Mouse (Mus musculus) forebrain, embryonic 11.5 days (tissue): ENCODE results near the gene Kras. TPM values are rescaled to one million over a fixed set of nuclear protein-coding genes. Genes with fewer than 3 reads are reported as not detected.
A peak's percentile ranks its signal among the peaks of the same experiment; 100 is the strongest.

Experiments
- ATAC-seq: fragments of 200-750 bp; cut with Nextera tagmentation; replicated peaks from 2 replicates; pipeline ENCODE4 v1.8.0; 2017; ENCODE audit warnings: moderate TSS enrichment; ENCODE audit not compliant: low FRiP score
- DNase-seq: peaks from one replicate; pipeline ENCODE4 v3.0.0-alpha.2; 2017; ENCODE audit warnings: low spot score
- H3K27ac ChIP-seq: fragments of 300-500 bp; sonication (generic); 2 replicates; pipeline ENCODE4 v1.5.1; 2014; ENCODE audit warnings: low read depth, low read length
- H3K27me3 ChIP-seq: fragments of 300-500 bp; sonication (generic); 2 replicates; pipeline ENCODE4 v1.6.1; 2014; ENCODE audit warnings: mild to moderate bottlenecking, low read length, mixed read lengths; ENCODE audit not compliant: control insufficient read depth, insufficient read depth
- H3K36me3 ChIP-seq: fragments of 300-500 bp; sonication (generic); 2 replicates; pipeline ENCODE4 v1.6.1; 2014; ENCODE audit warnings: mild to moderate bottlenecking, low read length, moderate library complexity, mixed read lengths; ENCODE audit not compliant: control insufficient read depth, insufficient read depth
- H3K4me1 ChIP-seq: fragments of 300-500 bp; sonication (generic); replicated peaks from 2 replicates; pipeline ENCODE4 v1.6.1; 2014; ENCODE audit warnings: low read length, mixed read lengths; ENCODE audit not compliant: control insufficient read depth, insufficient read depth
- H3K4me2 ChIP-seq: fragments of 300-500 bp; sonication (generic); 2 replicates; pipeline ENCODE4 v1.6.1; 2014; ENCODE audit warnings: low read depth, mild to moderate bottlenecking, low read length, moderate library complexity, mixed read lengths; ENCODE audit not compliant: severe bottlenecking
- H3K4me3 ChIP-seq: fragments of 300-500 bp; sonication (generic); 2 replicates; pipeline ENCODE4 v1.5.1; 2014; ENCODE audit warnings: low read depth, low read length
- H3K9ac ChIP-seq: fragments of 300-500 bp; sonication (generic); 2 replicates; pipeline ENCODE4 v1.6.1; 2014; ENCODE audit warnings: low read length
- H3K9me3 ChIP-seq: fragments of 300-500 bp; sonication (generic); 2 replicates; pipeline ENCODE4 v1.6.1; 2016; ENCODE audit warnings: low read length, mixed read lengths; ENCODE audit not compliant: control insufficient read depth
- WGBS: fragments of 180-500 bp; shearing (Covaris S2); extraction: QIAGEN DNeasy Blood & Tissue Kit; methylation state at CpG from one replicate; pipeline ENCODE4 v1.1.7; 2014; 5-methylcytosine and 5-hydroxymethylcytosine counted together
- polyA plus RNA-seq: library from polyadenylated mRNA; unstranded; fragments of >200 nt; fragmentation: Nextera tagmentation; extraction: Ambion mirVana; gene quantifications from 2 replicates; pipeline ENCODE4 v1.2.1, GENCODE M21; 2014

Gene Kras
- polyA plus RNA-seq, 1 experiment from 2014 or later, result 144 TPM

DNA sequence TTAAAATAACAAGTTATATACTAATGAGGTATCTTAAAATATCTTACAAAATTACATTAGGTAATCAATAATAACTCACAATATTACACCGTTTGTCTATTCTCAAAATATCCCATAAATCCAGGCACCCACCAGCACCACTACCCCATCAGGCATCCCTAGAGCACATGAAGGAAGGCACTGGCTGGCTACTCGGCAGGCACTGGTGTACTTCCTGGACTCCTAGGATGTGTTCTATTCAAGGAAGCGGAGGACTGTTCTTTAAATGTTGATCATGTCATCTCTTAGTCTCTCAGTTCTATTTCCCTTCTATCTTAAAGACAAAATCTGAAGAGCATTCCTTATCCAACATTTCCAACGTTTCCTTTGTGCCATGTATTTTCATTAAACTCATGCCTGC is 12.9 kb downstream of the Kras start:
- Histone ChIP-seq H3K4me3 (no peak overlapping the region), H3K4me1 (no peaks in the 10 kb centered on the region), H3K36me3 (no peaks in the 10 kb centered on the region; the same call in 1 of the 2 replicates), H3K27me3 (no peaks in the 10 kb centered on the region), H3K9ac (no peak overlapping the region), H3K4me2 (no peak overlapping the region), H3K27ac (no peak overlapping the region), H3K9me3 (no peaks in the 10 kb centered on the region)
- WGBS, result 86% methylated on average over 4 of the region's 4 CpGs
- ATAC-seq (no peak), DNase-seq (no peak)

- Histone ChIP-seq H3K4me1 (no peaks in the 10 kb centered on the region), H3K27ac (no peak overlapping the region), H3K9ac (no peak overlapping the region), H3K36me3 (no peaks in the 10 kb centered on the region; the same call in 1 of the 2 replicates), H3K9me3 (no peaks in the 10 kb centered on the region), H3K4me3 (no peak overlapping the region), H3K4me2 (no peak overlapping the region), H3K27me3 (no peaks in the 10 kb centered on the region)
- whole genome bisulfite sequencing, result 91% methylated on average over 6 of the region's 6 CpGs
- DNase-seq, result no peak
- ATAC-seq, result no peak
Measured at GRCm38 (mm10) chr6:145235367-145235766, 14.7 kb downstream of the Kras start.

- ATAC-seq, result no peak
- H3K36me3 ChIP-seq, result no peaks in the 10 kb centered on the region; the same call in 1 of the 2 replicates
- H3K4me2 ChIP-seq, result no peak overlapping the region
Measured at GRCm38 (mm10) chr6:145234391-145234790, 15.6 kb downstream of the Kras start.

GRCm38 (mm10) chr6:145226296-145226695 is 23.7 kb downstream of the Kras start:
- no peak overlapping the region for H3K4me2 ChIP-seq
- no peaks in the 10 kb centered on the region for H3K9me3 ChIP-seq
- no peak overlapping the region for H3K9ac ChIP-seq
- no peaks in the 10 kb centered on the region for H3K4me1 ChIP-seq
- H3K36me3 ChIP-seq, result no peaks in the 10 kb centered on the region; the same call in 1 of the 2 replicates
- no peak for ATAC-seq
- no peaks in the 10 kb centered on the region for H3K27me3 ChIP-seq
- DNase-seq, result no peak
- 92% methylated on average over 3 of the region's 3 CpGs for WGBS
- no peak overlapping the region for H3K4me3 ChIP-seq
- no peak overlapping the region for H3K27ac ChIP-seq

More at GRCm38 (mm10) chr6:145234391-145234790, 15.6 kb downstream of the Kras start:
- Histone ChIP-seq H3K9me3 (no peaks in the 10 kb centered on the region), H3K9ac (no peak overlapping the region), H3K27ac (no peak overlapping the region), H3K27me3 (no peaks in the 10 kb centered on the region), H3K4me1 (no peaks in the 10 kb centered on the region), H3K4me3 (no peak overlapping the region)
- WGBS, result 80% methylated on average over 1 of the region's 1 CpGs
- DNase-seq, result no peak

- no peak for ATAC-seq
- H3K36me3 ChIP-seq, result no peaks in the 10 kb centered on the region; the same call in 1 of the 2 replicates
- no peak overlapping the region for H3K4me3 ChIP-seq
- no peaks in the 10 kb centered on the region for H3K4me1 ChIP-seq
- H3K9me3 ChIP-seq, result no peaks in the 10 kb centered on the region
- no peak for DNase-seq
- H3K4me2 ChIP-seq, result no peak overlapping the region
- H3K9ac ChIP-seq, result no peak overlapping the region
- H3K27me3 ChIP-seq, result no peaks in the 10 kb centered on the region
- H3K27ac ChIP-seq, result no peak overlapping the region
- WGBS, result 91% methylated on average over 6 of the region's 6 CpGs
Measured at GRCm38 (mm10) chr6:145224246-145224645, 25.8 kb downstream of the Kras start.

GRCm38 (mm10) chr6:145215826-145216225 is 34.2 kb downstream of the Kras start:
- no peaks in the 10 kb centered on the region for H3K27me3 ChIP-seq
- H3K4me2 ChIP-seq, result no peak overlapping the region
- DNase-seq, result no peak
- no peak for ATAC-seq
- H3K9ac ChIP-seq, result no peak overlapping the region
- H3K4me3 ChIP-seq, result no peak overlapping the region
- no peak overlapping the region for H3K27ac ChIP-seq
- H3K36me3 ChIP-seq, result no peaks in the 10 kb centered on the region; the same call in 1 of the 2 replicates
- 97% methylated on average over 3 of the region's 3 CpGs for WGBS
- peaks cover 3% of the 10 kb centered on the region; the same call in 1 of the 2 replicates for H3K4me1 ChIP-seq
- no peaks in the 10 kb centered on the region for H3K9me3 ChIP-seq

GRCm38 (mm10) chr6:145213916-145214315 is 36.1 kb downstream of the Kras start:
- H3K27me3 ChIP-seq, result no peaks in the 10 kb centered on the region
- no peak overlapping the region for H3K27ac ChIP-seq
- H3K4me1 ChIP-seq, result peaks cover 6% of the 10 kb centered on the region; the same call in 1 of the 2 replicates
- H3K9ac ChIP-seq, result no peak overlapping the region
- ATAC-seq (no peak), DNase-seq (no peak)
- no peak overlapping the region for H3K4me2 ChIP-seq
- WGBS, result 85% methylated on average over 2 of the region's 2 CpGs
- H3K9me3 ChIP-seq, result no peaks in the 10 kb centered on the region
- no peak overlapping the region for H3K4me3 ChIP-seq
- no peaks in the 10 kb centered on the region for H3K36me3 ChIP-seq

- Histone ChIP-seq H3K4me1 (peaks cover 6% of the 10 kb centered on the region; the same call in 1 of the 2 replicates), H3K27ac (peak overlapping the region; percentile 87), H3K4me2 (peak overlapping the region; percentile 79), H3K4me3 (peak overlapping the region; percentile 57), H3K27me3 (no peaks in the 10 kb centered on the region), H3K36me3 (no peaks in the 10 kb centered on the region), H3K9ac (peak overlapping the region; percentile 71), H3K9me3 (no peaks in the 10 kb centered on the region)
- 5% methylated on average over 21 of the region's 21 CpGs for WGBS
- ATAC-seq (peak; percentile 60), DNase-seq (no peak)
Measured at GRCm38 (mm10) chr6:145211376-145212305, 38.4 kb downstream of the Kras start.
